Mouse (Mus musculus) testis, postnatal 10 days (tissue): ENCODE measurements at regions not wholly inside any gene's neighbourhood (a gene's known extent, or its start where the extent isn't known, plus 50 kb on each side); places are given as distances from the start of the nearest gene placed in this dataset.

ENCODE experiments used
- DNase-seq: peaks from one replicate; pipeline ENCODE4 v3.0.0; 2021; ENCODE audit warnings: low spot score

DNA sequence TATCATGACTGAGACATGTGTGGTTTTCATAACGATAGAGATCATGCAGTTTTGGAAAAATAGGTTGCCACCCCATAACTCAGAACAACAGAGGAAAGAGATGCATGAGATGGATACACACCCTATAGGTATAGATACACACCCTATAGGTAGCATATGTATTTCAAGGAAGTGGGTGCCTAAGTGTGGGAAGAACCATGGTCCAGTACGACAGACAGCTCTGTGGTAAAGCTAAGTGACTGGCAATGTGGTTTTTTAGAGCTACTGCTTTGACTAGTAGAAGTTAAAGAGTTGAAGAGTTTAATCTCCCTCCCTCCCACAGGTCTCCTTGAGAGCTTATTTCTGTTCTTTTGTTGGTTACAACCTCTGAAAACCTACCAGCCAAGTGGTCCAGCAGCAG, 60.2 kb upstream of the Clint1 start:
- DNase-seq: no peak

GRCm38 (mm10) chr11:45794361-45794981, 57.4 kb upstream of the Clint1 start:
- DNase-seq: no peak

- no peak for DNase-seq
Observed at GRCm38 (mm10) chr11:45795322-45795721, 56.5 kb upstream of the Clint1 start.

GRCm38 (mm10) chr11:45795731-45796130, 56.1 kb upstream of the Clint1 start:
- peak; percentile 86 for DNase-seq

- DNase-seq: no peak
Observed at GRCm38 (mm10) chr11:45799732-45800386, 52.0 kb upstream of the Clint1 start.
